Mouse (Mus musculus) erythroid progenitor cell, adult 5-6 weeks (primary cell): Measurements from ENCODE around the gene Gab2. TPM values are rescaled to one million over a fixed set of nuclear protein-coding genes. Genes with fewer than 3 reads are reported as not detected.

Experiments used
- ATAC-seq: replicated peaks from 2 replicates; pipeline ENCODE4 v1.8.0; 2016; ENCODE audit warnings: moderate number of reproducible peaks, mild to moderate bottlenecking, moderate TSS enrichment, inconsistent platforms; ENCODE audit not compliant: poor library complexity, low FRiP score, severe bottlenecking
- total RNA-seq, 2 experiments: library from RNA; stranded (forward) in 1 of 2; stranded (reverse) in 1 of 2; fragments of 150-400 nt in 1 of 2; fragments of 186-747, 209-891 nt in 1 of 2; gene quantifications; 2 replicates each; pipeline versions ENCODE4 v1.2.3 to v1.2.4; 2015 to 2017; ENCODE audit warnings: low replicate concordance in 2 of 2

Gab2 gene
- total RNA-seq, 2 experiments from 2014 or later: 2.1 to 5.4 TPM

GRCm38 (mm10) chr7:97356253-97356652, 274.9 kb downstream of the Gab2 start:
- ATAC-seq: no peak

- no peak for ATAC-seq
Observed at GRCm38 (mm10) chr7:97356875-97357276, 275.5 kb downstream of the Gab2 start.

- ATAC-seq: no peak
Observed at GRCm38 (mm10) chr7:97357840-97358239, 276.5 kb downstream of the Gab2 start.

GRCm38 (mm10) chr7:97358347-97358746, 277.0 kb downstream of the Gab2 start:
- ATAC-seq: no peak

Other genes starting within 250 kb of the Gab2 start
- gene Nars2, start 130.1 kb upstream of the Gab2 start, total RNA-seq (2015; ENCODE audit: low replicate concordance): 20.2 and 21.4 TPM in 2 replicates
- gene Nars2, start 130.1 kb upstream of the Gab2 start, total RNA-seq (2017; ENCODE audit: low replicate concordance): 28.9 and 38.5 TPM in 2 replicates